11 mouse cellular contexts compared by ENCODE assay signal in genomic region chr7:109231307-109231706, GRCm38 (mm10). TPM values are rescaled to one million over a fixed set of nuclear protein-coding genes. Genes with fewer than 3 reads are reported as not detected.
DNase-seq lines count a peak whose midpoint lies in the region; ATAC-seq lines count a peak whose summit lies in the region.
"Had no signal": no experiment of that assay in that cellular context is flagged by ENCODE, and none has a peak within 500 bp of the region (broad histone marks: within the 10 kb centered on the region; RNA-seq: fewer than 3 reads in every experiment).

No protein-coding gene starts in this region.

- no peak overlapping the region for H3K27ac ChIP-seq in neural tube, embryonic 12.5 days
- H3K27ac ChIP-seq in hindbrain, embryonic 12.5 days = no peak overlapping the region
- H3K27ac ChIP-seq in midbrain, embryonic 13.5 days = peak overlapping the region; percentile 73
- H3K27ac ChIP-seq: gastrocnemius, adult 2 months; kidney, postnatal 0 days; lung, embryonic 15.5 days; stomach, embryonic 15.5 days had no signal

- H3K9ac ChIP-seq in neural tube, embryonic 12.5 days = no peak overlapping the region
- no peak overlapping the region for H3K9ac ChIP-seq in hindbrain, embryonic 12.5 days
- H3K9ac ChIP-seq in midbrain, embryonic 13.5 days (replicated peaks) = no peak overlapping the region
- H3K9ac ChIP-seq: lung, embryonic 15.5 days; stomach, embryonic 15.5 days had no signal

- no peaks in the 10 kb centered on the region for H3K36me3 ChIP-seq in neural tube, embryonic 12.5 days
- H3K36me3 ChIP-seq in hindbrain, embryonic 12.5 days = no peaks in the 10 kb centered on the region
- no peaks in the 10 kb centered on the region for H3K36me3 ChIP-seq in midbrain, embryonic 13.5 days
- H3K36me3 ChIP-seq: lung, embryonic 15.5 days; stomach, embryonic 15.5 days had no signal

- no peaks in the 10 kb centered on the region for H3K27me3 ChIP-seq in neural tube, embryonic 12.5 days (replicated peaks)
- no peaks in the 10 kb centered on the region for H3K27me3 ChIP-seq in hindbrain, embryonic 12.5 days
- no peaks in the 10 kb centered on the region for H3K27me3 ChIP-seq in midbrain, embryonic 13.5 days
- H3K27me3 ChIP-seq: lung, embryonic 15.5 days; stomach, embryonic 15.5 days had no signal

- DNase-seq in neural tube, embryonic 10.5 days (ENCODE audit: extremely low spot score, low spot score) = no peak
- DNase-seq in c-Kit-positive CD71-positive TER-119-positive erythroid progenitor cells, embryonic 14.5 days (ENCODE audit: low spot score) = no peak
- no peak for DNase-seq in lung, adult 18-20 months
- no peak for DNase-seq in layer of hippocampus, adult 11-12 months (ENCODE audit: low spot score)

- peaks cover 16% of the 10 kb centered on the region; the same call in 1 of the 2 replicates for H3K4me1 ChIP-seq in neural tube, embryonic 12.5 days
- peaks cover 21% of the 10 kb centered on the region for H3K4me1 ChIP-seq in hindbrain, embryonic 12.5 days
- H3K4me1 ChIP-seq in midbrain, embryonic 13.5 days (replicated peaks) = peaks cover 57% of the 10 kb centered on the region
- H3K4me1 ChIP-seq: lung, embryonic 15.5 days; stomach, embryonic 15.5 days had no signal

- no peaks in the 10 kb centered on the region for H3K9me3 ChIP-seq in neural tube, embryonic 12.5 days
- H3K9me3 ChIP-seq in hindbrain, embryonic 12.5 days (replicated peaks) = no peaks in the 10 kb centered on the region
- H3K9me3 ChIP-seq in midbrain, embryonic 13.5 days = no peaks in the 10 kb centered on the region
- H3K9me3 ChIP-seq: lung, embryonic 15.5 days; stomach, embryonic 15.5 days had no signal

- ATAC-seq in neural tube, embryonic 12.5 days (ENCODE audit: low FRiP score, low read depth) = peak; percentile 11; the same call in 1 of the 2 replicates
- peak; percentile 11; the same call in 1 of the 2 replicates for ATAC-seq in hindbrain, embryonic 12.5 days (ENCODE audit: low FRiP score)
- ATAC-seq in midbrain, embryonic 13.5 days = peak; percentile 48

- no peak overlapping the region for H3K4me2 ChIP-seq in neural tube, embryonic 12.5 days (replicated peaks)
- H3K4me2 ChIP-seq in hindbrain, embryonic 12.5 days (replicated peaks) = no peak overlapping the region
- no peak overlapping the region for H3K4me2 ChIP-seq in midbrain, embryonic 13.5 days (replicated peaks)
- H3K4me2 ChIP-seq: lung, embryonic 15.5 days; stomach, embryonic 15.5 days had no signal

- H3K4me3 ChIP-seq in neural tube, embryonic 12.5 days = no peak overlapping the region
- no peak overlapping the region for H3K4me3 ChIP-seq in hindbrain, embryonic 12.5 days
- no peak overlapping the region for H3K4me3 ChIP-seq in midbrain, embryonic 13.5 days (replicated peaks)
- H3K4me3 ChIP-seq: gastrocnemius, adult 2 months; lung, embryonic 15.5 days; stomach, embryonic 15.5 days had no signal

- 71% methylated on average over 5 of the region's 5 CpGs for WGBS in neural tube, embryonic 12.5 days
- WGBS in hindbrain, embryonic 12.5 days = 69% methylated on average over 5 of the region's 5 CpGs
- 27% methylated on average over 5 of the region's 5 CpGs for WGBS in midbrain, embryonic 13.5 days

RNA-seq across cellular contexts. Expression of gene Lmo1, which starts 56.3 kb away (rescaled TPM):
- polyA plus RNA-seq in neural tube, embryonic 12.5 days (2016; fragmentation: Nextera tagmentation; extraction: Ambion mirVana) = 24.3 and 27.0 TPM in 2 replicates
- 46.3 and 50.9 TPM in 2 replicates for polyA plus RNA-seq in hindbrain, embryonic 12.5 days (2016; fragmentation: Nextera tagmentation; extraction: Ambion mirVana)
- polyA plus RNA-seq in midbrain, embryonic 13.5 days (2015; fragmentation: Nextera tagmentation; extraction: Ambion mirVana) = 95.3 and 121 TPM in 2 replicates
